Mouse (Mus musculus): ENCODE data around the gene Amz1. TPM values are rescaled to one million over a fixed set of nuclear protein-coding genes. Genes with fewer than 3 reads are reported as not detected.

Gene Amz1
- polyA plus RNA-seq, 1 experiment from 2014 or later: 1.3 TPM

DNA sequence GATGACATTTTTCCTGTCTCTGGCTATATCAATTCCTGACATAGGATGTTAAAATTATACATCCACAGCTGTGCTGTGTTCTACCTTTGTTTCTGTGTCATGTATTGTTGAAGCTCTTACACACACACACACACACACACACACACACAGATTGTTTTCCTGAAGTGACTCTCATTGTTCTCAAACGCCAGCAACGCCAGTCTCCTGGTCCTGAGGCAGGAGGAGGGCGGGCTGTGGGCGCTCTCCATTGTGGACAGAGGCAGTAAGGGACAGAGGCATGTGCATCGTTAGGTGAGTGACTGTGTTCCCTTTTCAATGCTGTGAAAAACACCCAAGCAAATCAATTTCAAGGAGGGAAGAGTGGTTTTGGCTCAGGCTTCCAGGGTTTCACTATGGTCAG is 29.3 kb downstream of the Amz1 start:
- Histone ChIP-seq H3K4me2 (replicated peaks; ENCODE audit: low read depth) (no peak overlapping the region), H3K4me1 (replicated peaks; ENCODE audit: control insufficient read depth, insufficient read depth, low read length) (no peaks in the 10 kb centered on the region), H3K4me3 (ENCODE audit: low read depth, low read length) (no peak overlapping the region), H3K9ac (ENCODE audit: low read depth, low read length) (no peak overlapping the region), H3K9me3 (ENCODE audit: control insufficient read depth) (0 out of 2 replicates have a peak, but pooled peaks cover 6% of the 10 kb centered on the region), H3K36me3 (ENCODE audit: control insufficient read depth, insufficient read depth) (0 out of 2 replicates have a peak, but pooled peaks cover 5% of the 10 kb centered on the region), H3K27me3 (replicated peaks; ENCODE audit: control insufficient read depth, insufficient read depth, low read length) (no peaks in the 10 kb centered on the region), H3K27ac (ENCODE audit: low read depth, low read length) (no peak overlapping the region)
- no peak for TF ChIP-seq CTCF (IDR thresholded peaks at IDR 0.05; ENCODE audit: low read depth)
- WGBS: 73% methylated on average over 5 of the region's 5 CpGs
- ATAC-seq: no peak

GRCm38 (mm10) chr5:140758864-140759263 is 34.9 kb downstream of the Amz1 start:
- no peaks in the 10 kb centered on the region for H3K27me3 ChIP-seq (replicated peaks; ENCODE audit: control insufficient read depth, insufficient read depth, low read length)
- no peak overlapping the region for H3K4me3 ChIP-seq (ENCODE audit: low read depth, low read length)
- H3K9me3 ChIP-seq (ENCODE audit: control insufficient read depth): 0 out of 2 replicates have a peak, but pooled peaks cover 2% of the 10 kb centered on the region
- H3K36me3 ChIP-seq (ENCODE audit: control insufficient read depth, insufficient read depth): peaks cover 33% of the 10 kb centered on the region
- WGBS: 85% methylated on average over 8 of the region's 8 CpGs
- no peak for ATAC-seq
- no peak for TF ChIP-seq CTCF (IDR thresholded peaks at IDR 0.05; ENCODE audit: low read depth)
- H3K4me1 ChIP-seq (replicated peaks; ENCODE audit: control insufficient read depth, insufficient read depth, low read length): no peaks in the 10 kb centered on the region
- no peak overlapping the region for H3K27ac ChIP-seq (ENCODE audit: low read depth, low read length)
- H3K9ac ChIP-seq (ENCODE audit: low read depth, low read length): no peak overlapping the region
- H3K4me2 ChIP-seq (replicated peaks; ENCODE audit: low read depth): no peak overlapping the region

- no peak for TF ChIP-seq CTCF (IDR thresholded peaks at IDR 0.05; ENCODE audit: low read depth)
- WGBS: 74% methylated on average over 4 of the region's 4 CpGs
- Histone ChIP-seq H3K27me3 (replicated peaks; ENCODE audit: control insufficient read depth, insufficient read depth, low read length) (no peaks in the 10 kb centered on the region), H3K9me3 (ENCODE audit: control insufficient read depth) (no peaks in the 10 kb centered on the region), H3K4me2 (replicated peaks; ENCODE audit: low read depth) (no peak overlapping the region), H3K4me1 (replicated peaks; ENCODE audit: control insufficient read depth, insufficient read depth, low read length) (no peaks in the 10 kb centered on the region), H3K36me3 (ENCODE audit: control insufficient read depth, insufficient read depth) (peaks cover 33% of the 10 kb centered on the region), H3K27ac (ENCODE audit: low read depth, low read length) (no peak overlapping the region), H3K9ac (ENCODE audit: low read depth, low read length) (no peak overlapping the region), H3K4me3 (ENCODE audit: low read depth, low read length) (no peak overlapping the region)
- no peak for ATAC-seq
Measured at GRCm38 (mm10) chr5:140762540-140762939, 38.6 kb downstream of the Amz1 start.

DNA sequence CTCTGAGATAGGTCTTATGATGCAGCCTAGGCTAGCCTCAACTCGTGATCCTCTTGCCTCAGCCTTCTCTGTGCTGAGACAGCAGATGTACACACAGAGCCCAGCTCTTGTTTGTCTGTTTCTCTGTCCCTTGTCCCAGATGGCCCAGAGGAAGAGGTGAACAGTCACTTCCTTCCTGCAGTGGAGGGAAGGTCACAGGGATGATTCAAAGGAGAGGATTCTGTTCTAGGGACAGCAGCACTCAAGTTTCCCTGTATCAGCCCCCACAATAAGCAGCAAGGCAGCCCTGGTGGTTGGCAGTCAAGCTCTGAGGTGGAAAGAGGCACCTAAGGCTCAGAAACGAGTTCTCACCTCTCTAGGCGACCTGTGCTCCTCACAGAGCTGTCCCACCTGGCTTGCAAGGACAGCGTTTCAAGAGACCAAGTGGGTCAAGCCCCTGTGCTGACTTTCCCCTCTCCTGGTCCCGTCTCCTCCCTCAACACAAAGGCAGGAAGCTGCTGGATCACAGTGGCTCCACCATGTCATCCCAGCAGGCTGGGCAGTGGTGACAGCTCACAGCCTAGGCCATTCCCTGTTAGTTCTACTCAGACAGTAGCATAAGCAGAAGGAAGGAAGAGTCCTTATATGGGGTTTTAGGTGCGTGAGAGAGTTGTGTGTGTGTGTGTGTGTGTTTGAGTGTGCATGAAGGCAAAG is 41.1 kb downstream of the Amz1 start:
- Histone ChIP-seq H3K36me3 (ENCODE audit: control insufficient read depth, insufficient read depth) (peaks cover 11% of the 10 kb centered on the region), H3K4me2 (replicated peaks; ENCODE audit: low read depth) (no peak overlapping the region), H3K4me3 (ENCODE audit: low read depth, low read length) (no peak overlapping the region), H3K4me1 (replicated peaks; ENCODE audit: control insufficient read depth, insufficient read depth, low read length) (no peaks in the 10 kb centered on the region; the same call in 1 of the 2 replicates), H3K9me3 (ENCODE audit: control insufficient read depth) (no peaks in the 10 kb centered on the region), H3K27me3 (replicated peaks; ENCODE audit: control insufficient read depth, insufficient read depth, low read length) (no peaks in the 10 kb centered on the region), H3K9ac (ENCODE audit: low read depth, low read length) (no peak overlapping the region), H3K27ac (ENCODE audit: low read depth, low read length) (peak overlapping the region; percentile 57; the same call in 1 of the 2 replicates)
- WGBS: 55% methylated on average over 6 of the region's 6 CpGs
- no peak for TF ChIP-seq CTCF (IDR thresholded peaks at IDR 0.05; ENCODE audit: low read depth)
- no peak for ATAC-seq

DNA sequence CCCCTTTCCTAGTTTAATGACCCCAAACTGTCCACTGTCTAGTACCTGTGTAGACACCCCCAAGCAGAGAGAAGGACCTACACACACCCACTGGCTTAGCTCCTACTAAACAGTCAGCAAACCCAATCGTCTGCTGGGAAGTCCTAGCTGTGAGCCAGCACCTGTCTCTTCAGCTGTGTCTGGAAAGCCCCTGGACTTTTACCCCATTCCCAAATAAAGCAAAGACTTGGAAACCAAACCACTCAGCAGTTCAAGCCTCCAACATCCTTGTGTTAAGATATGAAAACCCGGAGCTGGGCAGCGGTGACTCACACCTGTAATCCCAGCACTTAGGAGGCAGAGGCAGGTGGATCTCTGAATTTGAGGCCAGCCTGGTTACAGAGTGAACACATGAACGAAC is 42.6 kb downstream of the Amz1 start:
- H3K27ac ChIP-seq (ENCODE audit: low read depth, low read length): no peak overlapping the region
- no peak for ATAC-seq

DNA sequence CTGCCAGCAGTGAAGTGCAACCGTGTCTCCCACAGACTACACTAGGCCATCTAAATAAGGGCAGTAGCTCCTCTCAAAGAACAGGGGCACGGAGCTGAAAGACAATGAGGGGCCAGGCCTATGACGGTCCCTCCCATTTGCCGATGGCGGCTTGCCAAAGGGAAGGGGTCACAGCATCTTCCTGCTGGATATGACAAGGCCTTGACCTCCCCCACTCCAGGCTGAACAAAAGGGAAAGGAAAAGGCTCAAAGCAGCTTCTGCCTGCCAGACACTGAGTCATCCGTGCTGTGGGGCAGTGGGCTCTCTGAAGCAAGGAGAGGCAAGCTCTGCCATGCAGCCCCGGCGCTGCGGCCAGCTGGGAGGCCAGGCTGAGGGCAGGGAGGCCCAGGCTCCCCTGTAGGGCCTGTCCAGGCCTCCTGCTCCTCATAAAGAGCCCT is 43.8 kb downstream of the Amz1 start:
- WGBS: 30% methylated on average over 9 of the region's 9 CpGs
- H3K4me2 ChIP-seq (replicated peaks; ENCODE audit: low read depth): no peak overlapping the region

More for the DNA sequence above, 42.6 kb downstream of the Amz1 start:
- Histone ChIP-seq H3K4me3 (ENCODE audit: low read depth, low read length) (no peak overlapping the region), H3K4me1 (replicated peaks; ENCODE audit: control insufficient read depth, insufficient read depth, low read length) (no peaks in the 10 kb centered on the region; the same call in 1 of the 2 replicates), H3K4me2 (replicated peaks; ENCODE audit: low read depth) (no peak overlapping the region), H3K27me3 (replicated peaks; ENCODE audit: control insufficient read depth, insufficient read depth, low read length) (no peaks in the 10 kb centered on the region), H3K9ac (ENCODE audit: low read depth, low read length) (no peak overlapping the region), H3K36me3 (ENCODE audit: control insufficient read depth, insufficient read depth) (peaks cover 3% of the 10 kb centered on the region; the same call in 1 of the 2 replicates), H3K9me3 (ENCODE audit: control insufficient read depth) (no peaks in the 10 kb centered on the region)
- 65% methylated on average over 4 of the region's 4 CpGs for WGBS
- TF ChIP-seq CTCF (IDR thresholded peaks at IDR 0.05; ENCODE audit: low read depth): no peak

More for the DNA sequence above, 43.8 kb downstream of the Amz1 start:
- peak overlapping the region; percentile 51; the same call in 1 of the 2 replicates for H3K27ac ChIP-seq (ENCODE audit: low read depth, low read length)
- no peak for TF ChIP-seq CTCF (IDR thresholded peaks at IDR 0.05; ENCODE audit: low read depth)
- H3K4me1 ChIP-seq (replicated peaks; ENCODE audit: control insufficient read depth, insufficient read depth, low read length): no peaks in the 10 kb centered on the region; the same call in 1 of the 2 replicates
- H3K9me3 ChIP-seq (ENCODE audit: control insufficient read depth): no peaks in the 10 kb centered on the region
- no peak overlapping the region for H3K4me3 ChIP-seq (ENCODE audit: low read depth, low read length)
- ATAC-seq: peak; percentile 23
- no peaks in the 10 kb centered on the region; the same call in 1 of the 2 replicates for H3K36me3 ChIP-seq (ENCODE audit: control insufficient read depth, insufficient read depth)
- no peaks in the 10 kb centered on the region for H3K27me3 ChIP-seq (replicated peaks; ENCODE audit: control insufficient read depth, insufficient read depth, low read length)
- H3K9ac ChIP-seq (ENCODE audit: low read depth, low read length): no peak overlapping the region
